Mouse (Mus musculus) monocyte, adult 5-6 weeks (primary cell): ENCODE data around the gene Idh3a. TPM values are rescaled to one million over a fixed set of nuclear protein-coding genes. Genes with fewer than 3 reads are reported as not detected.

ENCODE experiments used
- ATAC-seq: fragments of 153-309, 156-312 bp; replicated peaks from 2 replicates; pipeline ENCODE4 v1.8.0; 2017; ENCODE audit warnings: mild to moderate bottlenecking; ENCODE audit not compliant: low TSS enrichment, insufficient number of reproducible peaks, severe bottlenecking, poor library complexity, low FRiP score
- total RNA-seq: library from RNA; stranded (forward); fragments of 200-1000, 200-491, 200-594 nt; gene quantifications from 3 replicates; pipeline ENCODE4 v1.2.3, GENCODE M21; 2017

The Idh3a gene
- total RNA-seq, result 26.1 to 29.5 TPM (median 26.3 TPM) in 3 replicates

- ATAC-seq, result peak; percentile 99
Observed at GRCm38 (mm10) chr9:54586199-54587061, at the start of gene Idh3a. Idh3a (plus strand) TSS chr9:54586334.

DNA sequence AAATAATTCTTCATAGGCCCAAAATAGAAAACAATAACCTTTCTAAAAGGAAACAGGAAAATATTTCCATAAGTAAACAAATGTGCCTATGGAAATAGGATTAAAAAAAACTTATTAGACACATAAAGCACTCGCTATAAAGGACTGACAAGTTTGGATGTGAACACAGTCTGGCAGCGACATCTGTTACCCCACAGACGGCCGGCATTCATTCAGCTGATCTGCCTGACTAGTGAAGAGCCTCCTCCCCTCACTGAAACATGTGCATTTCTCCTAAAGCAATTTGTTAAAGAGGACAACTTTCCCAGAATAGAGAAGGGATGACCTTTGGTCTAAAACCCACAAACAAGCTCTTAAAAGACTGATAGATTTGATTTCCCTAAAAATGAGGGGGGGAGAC lies 49.1 kb upstream of the Idh3a start:
- ATAC-seq, result no peak

DNA sequence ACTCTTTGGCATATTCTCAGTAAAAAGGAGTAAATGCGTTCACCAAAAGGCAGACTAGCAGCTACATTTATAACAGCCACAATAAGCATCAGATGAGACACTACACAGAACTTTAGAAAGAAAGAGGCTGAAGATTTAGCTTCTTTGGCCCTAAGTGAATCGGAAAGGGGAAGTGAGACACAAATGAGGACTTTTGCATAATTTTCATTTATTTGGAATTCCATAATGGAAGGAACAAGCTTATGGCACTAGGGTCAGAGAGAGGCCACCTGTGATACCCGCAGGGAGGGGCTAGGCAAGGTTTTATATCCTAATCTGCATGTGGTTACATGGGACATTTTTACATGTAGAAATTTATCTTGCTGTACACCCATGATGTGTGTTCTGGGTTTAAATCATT lies 48.7 kb upstream of the Idh3a start:
- ATAC-seq, result no peak

DNA sequence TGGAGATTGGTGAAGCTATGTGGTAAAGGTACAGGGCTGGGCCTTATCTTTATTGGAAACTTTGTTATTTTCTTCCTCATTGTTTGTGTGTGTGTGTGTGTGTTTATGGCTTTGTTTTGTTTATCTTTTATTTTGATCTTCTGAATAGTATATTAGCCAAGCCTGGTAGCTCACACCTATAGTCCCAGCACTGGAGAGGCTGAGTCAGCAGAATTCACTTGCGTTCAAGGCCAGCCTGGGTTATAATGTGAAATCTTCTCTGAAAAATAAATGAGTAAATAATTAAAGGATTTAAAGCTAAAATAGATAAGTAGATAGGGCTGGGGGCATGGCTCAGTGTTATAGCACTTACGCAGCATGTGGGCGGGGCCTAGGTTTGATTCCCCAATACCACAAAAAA lies 47.9 kb upstream of the Idh3a start:
- ATAC-seq, result no peak

GRCm38 (mm10) chr9:54538684-54539083 lies 47.5 kb upstream of the Idh3a start, which contains the start of gene Sh2d7:
Sh2d7 (plus strand) TSS chr9:54538984.
- no peak for ATAC-seq

DNA sequence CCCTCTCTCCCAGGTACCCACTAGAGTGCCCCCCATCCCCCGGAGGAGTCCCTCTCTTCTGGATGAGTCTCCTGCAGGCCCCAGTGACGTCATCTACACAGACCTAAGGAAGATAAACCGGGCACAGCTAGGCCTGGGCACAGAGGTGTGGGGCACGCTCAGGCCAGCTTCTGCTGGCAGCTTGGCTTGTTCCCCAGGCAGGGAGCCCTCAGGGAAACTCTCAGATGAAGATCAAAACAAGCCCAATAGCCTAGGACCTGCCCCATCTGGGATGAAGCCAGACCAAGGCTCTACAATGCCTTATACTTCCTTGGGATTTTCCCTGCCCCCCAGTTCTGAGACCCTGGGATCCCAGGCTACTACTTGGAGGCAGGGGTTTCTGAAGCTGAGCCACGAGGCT lies 45.3 kb upstream of the Idh3a start:
- no peak for ATAC-seq

GRCm38 (mm10) chr9:54544212-54544953 lies 41.8 kb upstream of the Idh3a start:
- ATAC-seq, result no peak

- no peak for ATAC-seq
Observed at GRCm38 (mm10) chr9:54544954-54545315, 41.2 kb upstream of the Idh3a start.

DNA sequence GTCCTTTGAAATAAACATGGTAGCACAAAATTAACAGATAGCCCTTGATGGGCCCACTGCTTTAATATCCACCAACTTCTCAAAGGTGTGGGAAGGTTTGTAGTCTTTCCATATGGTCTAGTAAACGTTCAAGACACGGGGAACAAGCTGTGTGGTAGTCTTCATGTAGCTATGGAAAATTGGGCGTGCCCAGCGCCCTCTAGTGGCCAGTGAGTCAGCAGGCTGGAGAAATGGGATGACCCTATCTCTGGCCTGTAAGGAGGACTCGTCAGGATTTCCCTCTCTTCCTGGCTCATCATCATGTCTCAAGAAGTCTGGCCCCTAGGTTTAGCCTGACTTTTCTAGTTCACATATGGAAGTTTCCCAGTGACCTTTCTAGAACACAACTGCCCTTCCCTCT lies 38.6 kb upstream of the Idh3a start:
- ATAC-seq, result 0 out of 2 replicates have a peak, but pooled peaks have one; percentile 52

- ATAC-seq, result no peak
Observed at GRCm38 (mm10) chr9:54549433-54549832, 36.7 kb upstream of the Idh3a start.

DNA sequence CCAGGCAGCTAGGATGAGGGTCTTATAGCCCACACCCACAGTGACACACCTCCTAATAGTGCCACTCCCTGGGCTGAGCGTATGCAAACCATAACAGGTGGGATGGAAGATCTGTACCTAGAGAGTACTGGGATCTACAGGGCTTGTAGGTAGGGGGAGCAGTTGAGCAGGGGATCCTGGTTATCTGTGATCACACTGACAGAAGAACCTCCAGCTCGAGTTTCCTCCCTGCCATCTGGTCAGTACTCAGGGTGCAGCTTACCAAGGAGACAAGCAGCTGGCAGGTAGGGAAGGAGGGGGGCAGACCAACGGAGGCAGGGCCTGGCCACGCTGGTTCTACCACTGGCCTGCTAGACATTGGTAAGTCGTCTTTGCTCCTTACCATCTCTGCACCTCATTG lies 33.7 kb upstream of the Idh3a start:
- no peak for ATAC-seq

DNA sequence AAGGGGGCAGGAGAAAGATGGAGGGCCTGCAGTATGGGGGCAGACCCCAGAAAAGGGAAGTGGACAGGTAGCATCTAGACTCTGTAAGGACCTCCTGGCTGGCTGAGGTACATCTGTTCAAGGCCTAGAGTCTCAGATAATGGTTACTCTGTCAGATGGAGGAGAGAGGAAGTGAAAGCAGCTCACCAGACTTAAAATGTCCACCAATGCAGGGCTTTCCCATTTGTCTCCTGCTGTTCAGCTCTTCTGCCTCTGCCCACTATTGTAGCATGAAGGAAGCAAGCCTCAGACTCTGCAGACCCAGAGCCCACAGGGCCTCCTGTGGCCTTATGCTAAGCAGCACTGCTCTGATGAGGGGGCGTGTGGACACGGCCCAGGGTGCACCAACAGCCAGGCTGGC lies 31.1 kb upstream of the Idh3a start:
- 0 out of 2 replicates have a peak, but pooled peaks have one; percentile 48 for ATAC-seq

GRCm38 (mm10) chr9:54558731-54559130 lies 27.4 kb upstream of the Idh3a start:
- ATAC-seq, result no peak

GRCm38 (mm10) chr9:54559771-54560471 lies 26.2 kb upstream of the Idh3a start, which contains the start of gene Cib2:
Cib2 (minus strand) TSS chr9:54560218.
- peak; percentile 91 for ATAC-seq

DNA sequence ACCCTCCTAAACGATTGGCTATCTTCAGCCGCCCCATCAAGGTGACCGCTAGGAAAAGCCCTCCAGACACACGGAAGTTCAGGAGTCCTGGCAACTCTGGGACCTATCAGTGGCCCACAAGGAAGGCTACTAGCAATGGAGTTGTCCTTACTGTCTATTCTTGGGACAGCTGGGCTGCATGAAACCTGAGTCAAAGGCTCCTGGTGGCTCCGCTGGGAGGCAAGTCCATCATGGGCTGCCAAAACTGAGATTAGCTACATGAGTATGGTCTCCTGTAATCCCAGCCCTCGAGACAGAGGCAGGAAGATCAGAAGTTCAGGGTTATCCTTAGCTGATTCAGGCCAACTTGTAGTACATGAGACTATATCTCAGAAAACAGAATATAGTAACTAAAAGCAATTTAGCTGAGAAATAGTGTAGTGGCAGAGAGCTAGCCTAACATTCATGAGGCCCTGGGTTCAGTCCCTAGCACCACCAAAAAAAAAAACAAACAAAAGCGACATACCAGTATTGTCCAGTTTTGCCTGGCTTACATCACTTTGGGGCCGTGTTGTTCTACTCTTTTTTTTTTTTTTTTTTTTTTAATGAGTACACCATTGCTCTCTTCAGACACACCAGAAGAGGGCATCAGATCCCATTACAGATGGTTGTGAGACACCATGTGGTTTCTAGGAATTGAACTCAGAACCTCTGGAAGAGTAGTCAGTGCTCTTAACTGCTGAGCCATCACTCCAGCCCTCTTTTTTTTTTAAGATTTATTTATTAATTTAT lies 25.1 kb upstream of the Idh3a start:
- no peak for ATAC-seq

- ATAC-seq, result no peak
Observed at GRCm38 (mm10) chr9:54566958-54567357, 19.2 kb upstream of the Idh3a start.

DNA sequence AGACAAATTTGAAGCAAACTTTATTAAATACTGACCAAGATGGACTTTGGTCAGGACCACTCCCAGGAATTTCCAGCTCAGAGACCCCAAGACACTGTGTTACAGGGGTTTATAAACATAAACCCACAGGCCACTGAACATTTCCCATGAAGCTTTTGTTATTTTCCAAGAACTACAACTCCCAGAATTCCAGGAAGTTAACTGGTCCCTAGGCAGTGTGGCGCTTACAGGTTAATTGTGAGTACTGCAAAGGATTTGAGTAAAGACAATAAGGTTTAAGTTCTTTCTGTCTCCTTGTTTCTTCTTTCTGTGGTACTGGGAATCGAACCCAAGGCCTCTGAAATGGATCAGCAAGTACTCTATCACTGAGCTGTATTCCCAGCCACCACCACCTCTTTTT lies 17.4 kb upstream of the Idh3a start:
- ATAC-seq, result no peak

- no peak for ATAC-seq
Observed at GRCm38 (mm10) chr9:54571130-54571839, 14.8 kb upstream of the Idh3a start.
